Mouse (Mus musculus) forebrain, embryonic 13.5 days (tissue): Measurements from ENCODE around the gene Fam81b. TPM values are rescaled to one million over a fixed set of nuclear protein-coding genes. Genes with fewer than 3 reads are reported as not detected.

Experiments used
- ATAC-seq: fragments of 200-750 bp; cut with Nextera tagmentation; 2 replicates; pipeline ENCODE4 v1.8.0; 2017
- H3K27ac ChIP-seq: fragments of 300-500 bp; sonication (generic); 2 replicates; pipeline ENCODE4 v1.5.1; 2015; ENCODE audit warnings: inconsistent platforms, mild to moderate bottlenecking, moderate library complexity
- H3K27me3 ChIP-seq: fragments of 300-500 bp; sonication (generic); 2 replicates; pipeline ENCODE4 v1.6.1; 2015; ENCODE audit warnings: mild to moderate bottlenecking, inconsistent platforms
- H3K36me3 ChIP-seq: fragments of 300-500 bp; sonication (generic); 2 replicates; pipeline ENCODE4 v1.6.1; 2015; ENCODE audit warnings: mild to moderate bottlenecking, inconsistent platforms; ENCODE audit not compliant: poor library complexity, severe bottlenecking
- H3K4me1 ChIP-seq: fragments of 300-500 bp; sonication (generic); 2 replicates; pipeline ENCODE4 v1.6.1; 2015; ENCODE audit warnings: inconsistent platforms
- H3K4me2 ChIP-seq: fragments of 300-500 bp; sonication (generic); 2 replicates; pipeline ENCODE4 v1.6.1; 2015; ENCODE audit warnings: inconsistent platforms, mild to moderate bottlenecking, moderate library complexity
- H3K4me3 ChIP-seq: fragments of 300-500 bp; sonication (generic); 2 replicates; pipeline ENCODE4 v1.5.1; 2015; ENCODE audit warnings: mild to moderate bottlenecking, inconsistent platforms
- H3K9ac ChIP-seq: fragments of 300-500 bp; sonication (generic); 2 replicates; pipeline ENCODE4 v1.6.1; 2015; ENCODE audit warnings: mild to moderate bottlenecking, inconsistent platforms
- H3K9me3 ChIP-seq: fragments of 300-500 bp; sonication (generic); replicated peaks from 2 replicates; pipeline ENCODE4 v1.6.1; 2016; ENCODE audit warnings: inconsistent platforms
- WGBS: fragments of 180-500 bp; shearing (Covaris S2); methylation state at CpG from one replicate; pipeline ENCODE4 v1.1.7; 2015; 5-methylcytosine and 5-hydroxymethylcytosine counted together
- microRNA-seq: library from miRNA; unstranded; fragments of <30 nt; microRNA quantifications from one replicate; pipeline ENCODE4, GENCODE M21; 2016
- polyA plus RNA-seq: library from polyadenylated mRNA; unstranded; fragments of >200 nt; fragmentation: Nextera tagmentation; extraction: Ambion mirVana; gene quantifications from 2 replicates; pipeline ENCODE4 v1.2.1, GENCODE M21; 2015

Fam81b gene
- polyA plus RNA-seq, 1 experiment from 2014 or later: 0.85 TPM

GRCm38 (mm10) chr13:76189190-76189589 lies 115.7 kb downstream of the Fam81b start:
- no peak overlapping the region for H3K9ac ChIP-seq
- H3K4me2 ChIP-seq: no peak overlapping the region
- H3K4me3 ChIP-seq: no peak overlapping the region
- peaks cover 26% of the 10 kb centered on the region for H3K36me3 ChIP-seq
- WGBS: 87% methylated on average over 3 of the region's 3 CpGs
- H3K27me3 ChIP-seq: no peaks in the 10 kb centered on the region
- H3K27ac ChIP-seq: no peak overlapping the region; the same call in 1 of the 2 replicates
- no peak for ATAC-seq
- no peaks in the 10 kb centered on the region for H3K9me3 ChIP-seq
- H3K4me1 ChIP-seq: no peaks in the 10 kb centered on the region

- Histone ChIP-seq H3K4me1 (no peaks in the 10 kb centered on the region), H3K4me3 (no peak overlapping the region), H3K36me3 (peaks cover 26% of the 10 kb centered on the region), H3K27ac (no peak overlapping the region), H3K9ac (no peak overlapping the region), H3K4me2 (no peak overlapping the region), H3K9me3 (no peaks in the 10 kb centered on the region), H3K27me3 (no peaks in the 10 kb centered on the region)
- no peak for ATAC-seq
- WGBS: 94% methylated on average over 5 of the region's 5 CpGs
These were observed 117.2 kb downstream of the Fam81b start for GRCm38 (mm10) chr13:76187651-76188050.

GRCm38 (mm10) chr13:76178700-76179099 lies 126.2 kb downstream of the Fam81b start:
- ATAC-seq: peak; percentile 55; the same call in 1 of the 2 replicates
- Histone ChIP-seq H3K27me3 (no peaks in the 10 kb centered on the region), H3K36me3 (peaks cover 21% of the 10 kb centered on the region), H3K27ac (no peak overlapping the region), H3K9ac (no peak overlapping the region), H3K9me3 (peaks cover 8% of the 10 kb centered on the region), H3K4me1 (no peaks in the 10 kb centered on the region), H3K4me2 (no peak overlapping the region), H3K4me3 (no peak overlapping the region)
- WGBS: 85% methylated on average over 5 of the region's 5 CpGs

GRCm38 (mm10) chr13:76174297-76174696 lies 130.6 kb downstream of the Fam81b start:
- ATAC-seq: no peak
- Histone ChIP-seq H3K4me3 (no peak overlapping the region), H3K27me3 (no peaks in the 10 kb centered on the region), H3K36me3 (peaks cover 25% of the 10 kb centered on the region), H3K4me2 (no peak overlapping the region), H3K9me3 (peaks cover 8% of the 10 kb centered on the region), H3K27ac (no peak overlapping the region), H3K4me1 (no peaks in the 10 kb centered on the region), H3K9ac (no peak overlapping the region)

GRCm38 (mm10) chr13:76160587-76160986 lies 144.3 kb downstream of the Fam81b start:
- H3K9ac ChIP-seq: no peak overlapping the region
- WGBS: 98% methylated on average over 2 of the region's 2 CpGs
- no peak for ATAC-seq
- no peak overlapping the region for H3K4me3 ChIP-seq
- no peak overlapping the region for H3K27ac ChIP-seq
- no peak overlapping the region for H3K4me2 ChIP-seq
- H3K36me3 ChIP-seq: peaks cover 57% of the 10 kb centered on the region
- no peaks in the 10 kb centered on the region for H3K27me3 ChIP-seq
- H3K9me3 ChIP-seq: no peaks in the 10 kb centered on the region
- no peaks in the 10 kb centered on the region for H3K4me1 ChIP-seq

- Histone ChIP-seq H3K36me3 (peaks cover 55% of the 10 kb centered on the region), H3K4me2 (no peak overlapping the region), H3K27ac (no peak overlapping the region), H3K9ac (no peak overlapping the region), H3K4me3 (no peak overlapping the region), H3K27me3 (no peaks in the 10 kb centered on the region), H3K4me1 (no peaks in the 10 kb centered on the region), H3K9me3 (no peaks in the 10 kb centered on the region)
- 100% methylated on average over 1 of the region's 1 CpGs for WGBS
- ATAC-seq: no peak
These were observed 147.4 kb downstream of the Fam81b start for GRCm38 (mm10) chr13:76157508-76157907.

- H3K27ac ChIP-seq: no peak overlapping the region
- H3K36me3 ChIP-seq: peaks cover 51% of the 10 kb centered on the region
- no peaks in the 10 kb centered on the region for H3K9me3 ChIP-seq
- no peaks in the 10 kb centered on the region for H3K4me1 ChIP-seq
- no peak overlapping the region for H3K4me3 ChIP-seq
- no peak overlapping the region for H3K9ac ChIP-seq
- ATAC-seq: no peak
- WGBS: 94% methylated on average over 3 of the region's 3 CpGs
- H3K4me2 ChIP-seq: no peak overlapping the region
- no peaks in the 10 kb centered on the region for H3K27me3 ChIP-seq
These were observed 147.8 kb downstream of the Fam81b start for GRCm38 (mm10) chr13:76157099-76157498.

Small RNAs within 50 kb of the gene (microRNA-seq; reads per million reads assigned to microRNA genes)
- not detected for gene Gm24025

Other genes starting within 250 kb of the Fam81b start
- 0.55 and 0.74 TPM in 2 replicates for gene Gpr150, start 248.1 kb downstream of the Fam81b start, polyA plus RNA-seq
- 4.2 and 6.0 TPM in 2 replicates for gene Arsk, start 206.4 kb downstream of the Fam81b start, polyA plus RNA-seq
- gene Ttc37, start 206.3 kb downstream of the Fam81b start, polyA plus RNA-seq: 9.6 and 10.4 TPM in 2 replicates
- gene Mctp1, start 79.5 kb upstream of the Fam81b start, polyA plus RNA-seq: 3.1 and 7.7 TPM in 2 replicates